Mouse (Mus musculus): ENCODE measurements at regions not wholly inside any gene's neighbourhood (a gene's known extent, or its start where the extent isn't known, plus 50 kb on each side); places are given as distances from the start of the nearest gene placed in this dataset.

- no peak for TF ChIP-seq POLR2A (IDR thresholded peaks at IDR 0.05; ENCODE audit: extremely low read depth, insufficient read depth, low read length)
- no peak for TF ChIP-seq CTCF (IDR thresholded peaks at IDR 0.05; ENCODE audit: low read depth, low read length)
These were observed 190.6 kb upstream of the Dnajc24 start for GRCm38 (mm10) chr2:106193889-106194347.
